Mouse (Mus musculus): ENCODE data around the gene Zfp74. TPM values are rescaled to one million over a fixed set of nuclear protein-coding genes. Genes with fewer than 3 reads are reported as not detected.

The Zfp74 gene
- 1.2 TPM in 1 of 2 replicates, not detected in the other for polyA plus RNA-seq (2012; ENCODE audit: insufficient read depth, low replicate concordance)

- Histone ChIP-seq H3K4me3 (replicated peaks) (peak within 1 kb of the TSS; percentile 95), H3K27me3 (replicated peaks) (no peaks in the 10 kb centered on the region), H3K36me3 (replicated peaks; ENCODE audit: low read length) (peaks cover 28% of the 10 kb centered on the region), H3K9me3 (peaks cover 9% of the 10 kb centered on the region), H3K4me1 (peaks cover 22% of the 10 kb centered on the region)
- TF ChIP-seq FLI1 (IDR thresholded peaks at IDR 0.05; ENCODE audit: low read length) (no peak), GATA1 (IDR thresholded peaks at IDR 0.05; ENCODE audit: borderline replicate concordance, low read length) (no peak)
Measured at GRCm38 (mm10) chr7:29953513-29954401, at the start of gene Zfp74. Zfp74 (minus strand) TSS chr7:29954089.

- TF ChIP-seq GATA1 (IDR thresholded peaks at IDR 0.05; ENCODE audit: borderline replicate concordance, low read length) (no peak), FLI1 (IDR thresholded peaks at IDR 0.05; ENCODE audit: low read length) (no peak)
- no peak overlapping the region for H3K4me3 ChIP-seq (replicated peaks)
- peaks cover 51% of the 10 kb centered on the region for H3K36me3 ChIP-seq (replicated peaks; ENCODE audit: low read length)
Measured at GRCm38 (mm10) chr7:30000601-30001000, 46.7 kb upstream of the Zfp74 start.

GRCm38 (mm10) chr7:29995134-29995533 lies 41.2 kb upstream of the Zfp74 start:
- Histone ChIP-seq H3K4me3 (replicated peaks) (no peak overlapping the region), H3K27me3 (replicated peaks) (no peaks in the 10 kb centered on the region), H3K36me3 (replicated peaks; ENCODE audit: low read length) (peaks cover 85% of the 10 kb centered on the region), H3K4me1 (peaks cover 15% of the 10 kb centered on the region), H3K9me3 (no peaks in the 10 kb centered on the region)
- TF ChIP-seq FLI1 (IDR thresholded peaks at IDR 0.05; ENCODE audit: low read length) (no peak), GATA1 (IDR thresholded peaks at IDR 0.05; ENCODE audit: borderline replicate concordance, low read length) (no peak)

More at GRCm38 (mm10) chr7:30000601-30001000, 46.7 kb upstream of the Zfp74 start:
- Histone ChIP-seq H3K4me1 (no peaks in the 10 kb centered on the region), H3K9me3 (no peaks in the 10 kb centered on the region), H3K27me3 (replicated peaks) (no peaks in the 10 kb centered on the region)

- peaks cover 18% of the 10 kb centered on the region for H3K4me1 ChIP-seq
- H3K9me3 ChIP-seq = no peaks in the 10 kb centered on the region
- peaks cover 81% of the 10 kb centered on the region for H3K36me3 ChIP-seq (replicated peaks; ENCODE audit: low read length)
- no peak overlapping the region for H3K4me3 ChIP-seq (replicated peaks)
- TF ChIP-seq GATA1 (IDR thresholded peaks at IDR 0.05; ENCODE audit: borderline replicate concordance, low read length) (no peak), FLI1 (IDR thresholded peaks at IDR 0.05; ENCODE audit: low read length) (no peak)
- no peaks in the 10 kb centered on the region for H3K27me3 ChIP-seq (replicated peaks)
Measured at GRCm38 (mm10) chr7:29993340-29993739, 39.5 kb upstream of the Zfp74 start.

DNA sequence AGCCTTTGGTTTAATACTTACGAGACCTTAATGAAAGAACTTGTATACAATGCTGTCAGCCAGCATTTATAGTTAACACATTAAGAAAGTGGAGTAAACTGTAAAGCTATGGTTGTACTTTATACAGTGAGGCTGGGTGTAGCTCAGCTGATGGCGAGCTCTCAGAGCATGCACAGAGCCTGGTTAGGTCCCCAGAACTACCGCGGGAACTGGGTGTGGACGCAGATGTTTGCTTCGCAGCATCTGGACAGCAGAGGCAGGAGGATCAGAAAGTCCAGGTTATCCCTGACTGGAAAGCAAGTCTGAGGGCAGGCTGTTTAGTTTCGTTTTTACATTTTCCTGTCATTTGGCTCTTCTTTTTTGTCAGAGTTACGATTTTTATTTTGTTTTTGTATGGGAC lies 38.8 kb upstream of the Zfp74 start:
- Histone ChIP-seq H3K27me3 (replicated peaks) (no peaks in the 10 kb centered on the region), H3K4me3 (replicated peaks) (no peak overlapping the region), H3K9me3 (no peaks in the 10 kb centered on the region), H3K36me3 (replicated peaks; ENCODE audit: low read length) (peaks cover 81% of the 10 kb centered on the region), H3K4me1 (peaks cover 18% of the 10 kb centered on the region)
- TF ChIP-seq GATA1 (IDR thresholded peaks at IDR 0.05; ENCODE audit: borderline replicate concordance, low read length) (no peak), FLI1 (IDR thresholded peaks at IDR 0.05; ENCODE audit: low read length) (no peak)

- Histone ChIP-seq H3K36me3 (replicated peaks; ENCODE audit: low read length) (peaks cover 71% of the 10 kb centered on the region), H3K9me3 (no peaks in the 10 kb centered on the region), H3K4me3 (replicated peaks) (no peak overlapping the region), H3K4me1 (peaks cover 34% of the 10 kb centered on the region), H3K27me3 (replicated peaks) (no peaks in the 10 kb centered on the region)
- no peak for TF ChIP-seq FLI1 (IDR thresholded peaks at IDR 0.05; ENCODE audit: low read length)
- TF ChIP-seq GATA1 (IDR thresholded peaks at IDR 0.05; ENCODE audit: borderline replicate concordance, low read length) = no peak
Measured at GRCm38 (mm10) chr7:29989031-29989430, 35.1 kb upstream of the Zfp74 start.

- TF ChIP-seq GATA1 (IDR thresholded peaks at IDR 0.05; ENCODE audit: borderline replicate concordance, low read length) (no peak), FLI1 (IDR thresholded peaks at IDR 0.05; ENCODE audit: low read length) (no peak)
- Histone ChIP-seq H3K4me1 (peaks cover 35% of the 10 kb centered on the region), H3K4me3 (replicated peaks) (no peak overlapping the region), H3K27me3 (replicated peaks) (no peaks in the 10 kb centered on the region), H3K36me3 (replicated peaks; ENCODE audit: low read length) (peaks cover 60% of the 10 kb centered on the region), H3K9me3 (no peaks in the 10 kb centered on the region)
Measured at GRCm38 (mm10) chr7:29987551-29987950, 33.7 kb upstream of the Zfp74 start.

DNA sequence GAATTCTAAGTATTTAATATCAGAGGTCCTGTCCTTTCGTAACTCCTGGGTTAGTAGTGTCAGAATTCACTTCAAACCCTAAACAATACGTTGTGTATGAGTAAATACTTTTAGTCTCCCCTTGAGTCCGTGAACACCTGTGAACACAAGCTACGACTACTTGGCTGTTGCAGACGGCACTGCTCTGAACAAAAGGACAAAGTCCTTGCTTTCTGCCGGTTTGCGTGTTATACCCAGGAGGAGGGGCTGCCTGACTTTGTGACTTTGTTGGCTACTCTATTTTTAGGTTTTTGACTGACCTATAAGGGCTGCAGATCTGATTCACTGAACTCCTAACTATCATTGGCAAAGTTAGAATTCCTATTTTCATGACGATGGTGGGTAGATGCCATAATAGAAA lies 32.2 kb upstream of the Zfp74 start:
- no peak for TF ChIP-seq GATA1 (IDR thresholded peaks at IDR 0.05; ENCODE audit: borderline replicate concordance, low read length)
- TF ChIP-seq FLI1 (IDR thresholded peaks at IDR 0.05; ENCODE audit: low read length) = no peak
- peaks cover 42% of the 10 kb centered on the region for H3K4me1 ChIP-seq

DNA sequence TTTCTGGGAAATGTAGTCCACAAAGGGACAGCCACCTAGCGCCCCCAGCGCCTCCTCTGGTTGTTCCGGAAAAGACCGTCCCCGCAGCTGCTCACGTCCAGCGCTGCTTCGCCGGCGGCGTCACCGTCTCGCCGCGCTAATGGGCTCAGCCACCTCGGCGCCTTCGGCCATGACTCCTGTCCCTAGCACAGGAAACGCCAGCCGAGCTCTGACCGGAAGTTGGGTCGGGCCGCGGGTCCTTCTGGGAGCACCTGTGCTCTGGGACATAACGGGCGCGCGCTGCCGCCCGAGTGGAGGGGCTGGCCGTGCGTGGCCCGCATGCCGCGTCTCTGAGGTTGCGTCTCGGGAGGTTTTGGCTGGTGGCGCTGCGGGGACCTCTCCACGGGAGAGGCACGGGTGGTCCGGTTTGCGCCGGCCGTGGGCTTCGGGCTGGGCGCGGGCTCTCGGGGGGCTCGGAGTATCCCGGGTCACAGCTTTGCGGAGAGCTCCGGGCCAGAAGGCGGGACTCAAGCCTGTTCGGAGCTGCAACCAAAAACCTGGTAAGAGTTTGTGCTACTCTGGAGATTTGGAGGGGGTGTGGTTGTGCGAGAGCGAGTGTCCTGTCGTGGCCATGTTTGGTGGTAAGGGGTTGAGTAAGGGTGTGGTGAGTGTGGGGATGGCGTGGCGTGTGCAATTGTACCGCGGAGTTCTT lies 29.9 kb upstream of the Zfp74 start, which contains the start of gene Zfp568:
TSS of gene Zfp568 (plus strand) at position 266 of the 691 bp plus-strand sequence.
- TF ChIP-seq FLI1 (IDR thresholded peaks at IDR 0.05; ENCODE audit: low read length) (peak; percentile 54; the same call in 1 of the 2 replicates), GATA1 (IDR thresholded peaks at IDR 0.05; ENCODE audit: borderline replicate concordance, low read length) (no peak)
- H3K4me3 ChIP-seq (replicated peaks) = peak within 1 kb of the TSS; percentile 98
- peaks cover 29% of the 10 kb centered on the region for H3K36me3 ChIP-seq (replicated peaks; ENCODE audit: low read length)
- H3K9me3 ChIP-seq = no peaks in the 10 kb centered on the region
- peaks cover 49% of the 10 kb centered on the region for H3K4me1 ChIP-seq
- no peaks in the 10 kb centered on the region for H3K27me3 ChIP-seq (replicated peaks)

More for the DNA sequence above, 32.2 kb upstream of the Zfp74 start:
- no peaks in the 10 kb centered on the region for H3K27me3 ChIP-seq (replicated peaks)
- no peak overlapping the region for H3K4me3 ChIP-seq (replicated peaks)
- H3K36me3 ChIP-seq (replicated peaks; ENCODE audit: low read length) = peaks cover 47% of the 10 kb centered on the region
- no peaks in the 10 kb centered on the region for H3K9me3 ChIP-seq

All from megakaryocyte, embryonic 14.5 days (primary cell).